Mouse (Mus musculus) liver, adult 2 months (tissue): ENCODE data around the gene Uap1.

Experiments
- CTCF ChIP-seq: fragments of 200-500 bp; IDR thresholded peaks from 2 replicates; pipeline ENCODE4 v1.5.1; 2011; ENCODE audit warnings: low read depth, low read length, control low read depth
- POLR2A ChIP-seq: fragments of 200-500 bp; IDR thresholded peaks from 2 replicates; pipeline ENCODE4 v1.6.1; 2011; ENCODE audit warnings: low read length, control low read depth; ENCODE audit not compliant: insufficient read depth; ENCODE audit errors: extremely low read depth

GRCm38 (mm10) chr1:170161852-170162251 is 12.9 kb downstream of the Uap1 start:
- TF ChIP-seq CTCF = no peak
- TF ChIP-seq POLR2A = no peak
